Mouse (Mus musculus): Measurements from ENCODE around the gene Ephx1. TPM values are rescaled to one million over a fixed set of nuclear protein-coding genes. Genes with fewer than 3 reads are reported as not detected.

Gene Ephx1
- 5.9 and 6.0 TPM in 2 replicates for polyA plus RNA-seq (2015; fragmentation: Nextera tagmentation; extraction: Ambion mirVana)

GRCm38 (mm10) chr1:181020756-181021487 is at the start of gene Ephx1:
TSS of gene Ephx1 (minus strand) at chr1:181020904.
- peaks cover 10% of the 10 kb centered on the region for H3K4me1 ChIP-seq
- no peak within 1 kb of the TSS for H3K9ac ChIP-seq
- peaks cover 4% of the 10 kb centered on the region; the same call in 1 of the 2 replicates for H3K27me3 ChIP-seq (replicated peaks)
- H3K9me3 ChIP-seq, result no peaks in the 10 kb centered on the region
- H3K36me3 ChIP-seq (replicated peaks), result no peaks in the 10 kb centered on the region
- WGBS, result 58% methylated on average over 5 of the region's 5 CpGs
- H3K27ac ChIP-seq, result no peak within 1 kb of the TSS
- no peak within 1 kb of the TSS for H3K4me3 ChIP-seq
- no peak for ATAC-seq (replicated peaks)
- no peak within 1 kb of the TSS for H3K4me2 ChIP-seq

DNA sequence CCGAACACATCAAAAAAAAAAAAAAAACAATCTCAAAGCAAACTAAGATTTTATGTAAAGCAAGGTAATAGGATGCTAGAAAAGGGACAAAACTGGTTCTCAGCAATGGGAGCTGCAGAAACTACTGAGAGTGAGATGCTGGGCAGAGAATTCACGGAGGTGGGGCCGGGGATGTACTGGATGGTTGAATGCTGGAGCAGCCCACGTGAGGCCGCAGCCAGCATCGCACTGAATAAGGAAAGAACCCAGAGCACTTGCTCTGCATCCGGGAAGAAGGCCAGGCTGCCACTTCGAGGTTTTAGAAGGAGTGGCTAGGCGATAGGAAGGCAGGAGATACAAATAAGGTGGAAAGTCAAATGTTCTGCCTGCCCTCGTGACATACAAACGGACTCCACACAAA is 49.0 kb upstream of the Ephx1 start:
- H3K27ac ChIP-seq, result no peak overlapping the region
- no peak overlapping the region for H3K4me3 ChIP-seq
- H3K9ac ChIP-seq, result no peak overlapping the region
- no peak for ATAC-seq (replicated peaks)
- H3K4me2 ChIP-seq, result no peak overlapping the region
- no peaks in the 10 kb centered on the region for H3K4me1 ChIP-seq
- H3K36me3 ChIP-seq (replicated peaks), result no peaks in the 10 kb centered on the region
- no peaks in the 10 kb centered on the region for H3K27me3 ChIP-seq (replicated peaks)
- no peaks in the 10 kb centered on the region for H3K9me3 ChIP-seq
- 74% methylated on average over 11 of the region's 11 CpGs for WGBS

GRCm38 (mm10) chr1:181068344-181068743 is 47.6 kb upstream of the Ephx1 start:
- Histone ChIP-seq H3K27ac (no peak overlapping the region), H3K4me2 (no peak overlapping the region), H3K27me3 (replicated peaks) (no peaks in the 10 kb centered on the region), H3K4me3 (no peak overlapping the region), H3K9ac (no peak overlapping the region), H3K4me1 (no peaks in the 10 kb centered on the region), H3K9me3 (no peaks in the 10 kb centered on the region), H3K36me3 (replicated peaks) (no peaks in the 10 kb centered on the region)
- 67% methylated on average over 1 of the region's 1 CpGs for WGBS
- ATAC-seq (replicated peaks), result no peak

GRCm38 (mm10) chr1:181064648-181065047 is 43.9 kb upstream of the Ephx1 start:
- Histone ChIP-seq H3K27me3 (replicated peaks) (no peaks in the 10 kb centered on the region), H3K4me2 (no peak overlapping the region), H3K4me1 (no peaks in the 10 kb centered on the region), H3K27ac (no peak overlapping the region), H3K9me3 (no peaks in the 10 kb centered on the region), H3K9ac (no peak overlapping the region), H3K4me3 (no peak overlapping the region), H3K36me3 (replicated peaks) (no peaks in the 10 kb centered on the region)
- no peak for ATAC-seq (replicated peaks)
- WGBS, result 84% methylated on average over 6 of the region's 6 CpGs

DNA sequence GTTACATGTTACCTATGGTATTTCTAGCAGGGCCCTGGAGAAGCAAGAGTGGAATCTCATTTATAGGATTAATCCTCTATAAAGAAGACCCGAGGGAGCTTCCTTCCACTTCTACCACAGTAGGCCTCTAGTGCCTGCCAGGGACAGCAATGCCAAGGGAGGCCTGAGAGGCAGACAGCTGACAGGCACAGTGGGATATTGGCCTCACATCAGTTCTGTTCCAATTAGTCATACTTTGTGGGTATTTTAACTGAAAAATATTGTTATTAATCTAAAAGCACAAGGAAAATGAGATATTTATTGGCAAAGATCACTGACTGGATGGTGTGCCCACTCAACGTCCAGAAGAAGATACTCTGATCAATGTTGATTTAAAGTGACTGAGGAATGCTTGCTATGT is 43.3 kb upstream of the Ephx1 start:
- Histone ChIP-seq H3K4me1 (no peaks in the 10 kb centered on the region), H3K9ac (no peak overlapping the region), H3K36me3 (replicated peaks) (no peaks in the 10 kb centered on the region), H3K27me3 (replicated peaks) (no peaks in the 10 kb centered on the region), H3K4me2 (no peak overlapping the region), H3K27ac (no peak overlapping the region), H3K4me3 (no peak overlapping the region), H3K9me3 (no peaks in the 10 kb centered on the region)
- WGBS, result 57% methylated on average over 2 of the region's 2 CpGs
- ATAC-seq (replicated peaks), result no peak

DNA sequence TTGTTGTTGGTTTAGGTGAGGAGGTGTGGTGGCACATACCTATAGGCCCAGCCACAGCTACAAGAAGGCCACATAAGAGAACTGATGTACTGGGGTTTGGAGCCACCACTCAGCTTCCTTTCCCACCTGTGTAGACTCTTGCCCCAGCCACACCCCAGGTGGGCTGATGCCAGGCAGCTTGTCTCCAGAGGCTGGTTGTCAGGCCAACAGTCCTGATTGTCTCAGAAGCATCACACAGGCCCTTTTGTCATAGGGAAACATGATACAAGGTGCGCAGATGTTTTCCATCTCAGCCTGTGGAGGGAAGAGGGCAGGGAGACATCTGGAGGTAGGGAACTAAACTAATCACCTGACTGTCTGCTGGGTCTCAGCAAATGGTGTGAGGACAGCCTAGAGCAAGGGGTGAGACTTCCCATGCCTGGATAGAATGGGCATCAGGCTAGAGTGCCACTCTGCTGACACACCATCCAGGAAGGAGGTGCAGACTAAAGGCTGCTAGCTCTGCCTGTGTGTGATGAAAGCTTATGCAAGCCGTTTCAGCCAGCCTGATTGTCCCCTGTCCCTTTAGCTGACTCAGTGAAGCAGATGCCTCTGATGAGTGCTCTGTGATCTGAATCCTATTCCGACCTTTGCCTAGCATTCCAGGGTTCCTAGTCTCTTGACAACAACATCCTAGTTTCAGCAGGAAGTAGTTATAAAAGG is 41.2 kb upstream of the Ephx1 start:
- ATAC-seq (replicated peaks), result no peak
- Histone ChIP-seq H3K27ac (no peak overlapping the region), H3K9ac (no peak overlapping the region), H3K36me3 (replicated peaks) (no peaks in the 10 kb centered on the region), H3K9me3 (no peaks in the 10 kb centered on the region), H3K4me3 (no peak overlapping the region), H3K27me3 (replicated peaks) (no peaks in the 10 kb centered on the region), H3K4me1 (no peaks in the 10 kb centered on the region), H3K4me2 (no peak overlapping the region)
- 63% methylated on average over 3 of the region's 3 CpGs for WGBS

DNA sequence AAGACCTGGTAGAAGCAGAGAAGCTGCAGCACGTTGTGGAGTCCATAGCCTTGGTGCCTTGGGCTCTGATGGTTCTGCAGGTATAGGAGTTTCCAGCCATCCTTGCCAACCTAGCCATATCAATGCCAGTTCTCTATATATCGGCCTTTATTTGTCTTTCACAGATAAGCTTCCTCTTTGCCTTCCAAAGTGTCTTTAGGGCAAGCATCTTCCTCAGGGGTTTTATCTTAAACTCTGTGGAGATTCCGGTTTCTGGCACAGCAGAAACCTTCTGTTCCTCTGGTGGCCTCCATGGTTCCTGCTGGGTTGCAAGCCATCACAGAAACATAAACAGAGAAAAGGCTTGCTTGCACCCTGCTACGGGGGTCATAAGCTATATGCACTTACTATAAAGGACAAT is 32.2 kb upstream of the Ephx1 start:
- no peak overlapping the region for H3K9ac ChIP-seq
- H3K9me3 ChIP-seq, result no peaks in the 10 kb centered on the region
- H3K36me3 ChIP-seq (replicated peaks), result no peaks in the 10 kb centered on the region
- H3K27ac ChIP-seq, result no peak overlapping the region
- no peaks in the 10 kb centered on the region for H3K4me1 ChIP-seq
- ATAC-seq (replicated peaks), result no peak
- no peak overlapping the region for H3K4me3 ChIP-seq
- no peaks in the 10 kb centered on the region for H3K27me3 ChIP-seq (replicated peaks)
- 84% methylated on average over 4 of the region's 4 CpGs for WGBS
- no peak overlapping the region for H3K4me2 ChIP-seq

GRCm38 (mm10) chr1:181050937-181051336 is 30.2 kb upstream of the Ephx1 start, which contains the start of gene 9130409I23Rik:
TSS of gene 9130409I23Rik (plus strand) at chr1:181051237.
- no peaks in the 10 kb centered on the region for H3K4me1 ChIP-seq
- no peak within 1 kb of the TSS for H3K4me2 ChIP-seq
- H3K9ac ChIP-seq, result no peak within 1 kb of the TSS
- H3K27ac ChIP-seq, result no peak within 1 kb of the TSS
- no peak for ATAC-seq (replicated peaks)
- H3K4me3 ChIP-seq, result no peak within 1 kb of the TSS
- no peaks in the 10 kb centered on the region for H3K36me3 ChIP-seq (replicated peaks)
- no peaks in the 10 kb centered on the region for H3K9me3 ChIP-seq
- H3K27me3 ChIP-seq (replicated peaks), result no peaks in the 10 kb centered on the region
- 87% methylated on average over 6 of the region's 6 CpGs for WGBS

DNA sequence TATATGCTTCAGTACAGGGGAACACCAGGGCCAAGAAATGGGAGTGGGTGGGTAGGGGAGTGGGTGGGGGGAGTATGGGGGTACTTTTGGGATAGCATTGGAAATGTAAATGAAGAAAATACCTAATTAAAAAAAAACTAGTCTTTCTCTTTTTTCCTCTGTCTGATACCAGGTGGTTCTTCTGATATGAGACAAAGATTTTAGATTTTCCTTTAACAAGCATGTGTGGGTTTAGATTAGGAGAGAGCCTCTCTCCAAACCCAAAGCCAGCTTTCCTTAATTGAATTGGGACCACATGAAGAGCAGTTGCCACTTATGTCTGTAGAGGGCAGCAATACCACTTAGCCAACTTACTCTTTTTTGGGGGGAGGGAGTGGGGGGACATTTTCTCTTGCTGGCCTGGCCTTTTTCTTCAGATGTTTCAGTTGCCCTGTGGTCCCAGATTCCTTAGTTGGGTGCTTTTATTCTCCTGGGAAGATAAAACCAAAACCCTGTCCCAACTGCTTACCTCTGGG is 28.7 kb upstream of the Ephx1 start:
- no peak for ATAC-seq (replicated peaks)
- no peaks in the 10 kb centered on the region for H3K4me1 ChIP-seq
- H3K4me3 ChIP-seq, result no peak overlapping the region
- H3K9me3 ChIP-seq, result no peaks in the 10 kb centered on the region
- H3K27ac ChIP-seq, result no peak overlapping the region
- no peak overlapping the region for H3K9ac ChIP-seq
- no peaks in the 10 kb centered on the region for H3K27me3 ChIP-seq (replicated peaks)
- H3K4me2 ChIP-seq, result no peak overlapping the region
- H3K36me3 ChIP-seq (replicated peaks), result no peaks in the 10 kb centered on the region

- Histone ChIP-seq H3K9ac (no peak overlapping the region), H3K36me3 (replicated peaks) (no peaks in the 10 kb centered on the region), H3K4me3 (no peak overlapping the region), H3K27ac (no peak overlapping the region), H3K9me3 (no peaks in the 10 kb centered on the region), H3K4me1 (no peaks in the 10 kb centered on the region), H3K4me2 (no peak overlapping the region), H3K27me3 (replicated peaks) (no peaks in the 10 kb centered on the region)
- WGBS, result 60% methylated on average over 1 of the region's 1 CpGs
- ATAC-seq (replicated peaks), result no peak
Observed at GRCm38 (mm10) chr1:181047520-181047919, 26.8 kb upstream of the Ephx1 start.

GRCm38 (mm10) chr1:181039652-181040051 is 18.9 kb upstream of the Ephx1 start:
- H3K36me3 ChIP-seq (replicated peaks), result no peaks in the 10 kb centered on the region
- H3K27me3 ChIP-seq (replicated peaks), result peaks cover 4% of the 10 kb centered on the region; the same call in 1 of the 2 replicates
- ATAC-seq (replicated peaks), result no peak
- no peak overlapping the region for H3K9ac ChIP-seq
- H3K27ac ChIP-seq, result no peak overlapping the region
- no peak overlapping the region for H3K4me2 ChIP-seq
- no peaks in the 10 kb centered on the region for H3K9me3 ChIP-seq
- H3K4me1 ChIP-seq, result no peaks in the 10 kb centered on the region
- H3K4me3 ChIP-seq, result no peak overlapping the region
- 12% methylated on average over 4 of the region's 4 CpGs for WGBS

GRCm38 (mm10) chr1:181037623-181038022 is 16.9 kb upstream of the Ephx1 start:
- WGBS, result 89% methylated on average over 4 of the region's 4 CpGs
- Histone ChIP-seq H3K4me2 (no peak overlapping the region), H3K9me3 (no peaks in the 10 kb centered on the region), H3K4me3 (no peak overlapping the region), H3K36me3 (replicated peaks) (no peaks in the 10 kb centered on the region), H3K4me1 (no peaks in the 10 kb centered on the region), H3K27me3 (replicated peaks) (peaks cover 4% of the 10 kb centered on the region; the same call in 1 of the 2 replicates), H3K9ac (no peak overlapping the region), H3K27ac (no peak overlapping the region)
- ATAC-seq (replicated peaks), result no peak
